Mouse (Mus musculus) activated CD4-positive, CD25-positive, alpha-beta regulatory T cell (primary cell): ENCODE results near the gene Spred3. TPM values are rescaled to one million over a fixed set of nuclear protein-coding genes. Genes with fewer than 3 reads are reported as not detected.

ENCODE experiments used
- polyA plus RNA-seq, 2 experiments: library from polyadenylated mRNA; unstranded; fragments of 100-300 nt; shearing (Covaris generic); gene quantifications; one replicate each; pipeline ENCODE4 v1.2.1; 2017

Gene Spred3
- polyA plus RNA-seq, result under 1 TPM in 1 of 2 experiments, not detected in 1; 0.29 TPM

GRCm38 (mm10) chr7:29170066-29170754 lies at the start of gene Spred3, which contains the start of gene Ggn:
Gene Spred3 (minus strand): TSS chr7:29170411.
Gene Ggn (plus strand): TSS chr7:29170210.

GRCm38 (mm10) chr7:29213675-29214082 lies 43.5 kb upstream of the Spred3 start, which contains the start of gene Catsperg1:
Gene Catsperg1 (minus strand): TSS chr7:29214035.

GRCm38 (mm10) chr7:29180077-29180853 lies 10.1 kb upstream of the Spred3 start, which contains the start of gene Psmd8:
Gene Psmd8 (minus strand): TSS chr7:29180701.

DNA sequence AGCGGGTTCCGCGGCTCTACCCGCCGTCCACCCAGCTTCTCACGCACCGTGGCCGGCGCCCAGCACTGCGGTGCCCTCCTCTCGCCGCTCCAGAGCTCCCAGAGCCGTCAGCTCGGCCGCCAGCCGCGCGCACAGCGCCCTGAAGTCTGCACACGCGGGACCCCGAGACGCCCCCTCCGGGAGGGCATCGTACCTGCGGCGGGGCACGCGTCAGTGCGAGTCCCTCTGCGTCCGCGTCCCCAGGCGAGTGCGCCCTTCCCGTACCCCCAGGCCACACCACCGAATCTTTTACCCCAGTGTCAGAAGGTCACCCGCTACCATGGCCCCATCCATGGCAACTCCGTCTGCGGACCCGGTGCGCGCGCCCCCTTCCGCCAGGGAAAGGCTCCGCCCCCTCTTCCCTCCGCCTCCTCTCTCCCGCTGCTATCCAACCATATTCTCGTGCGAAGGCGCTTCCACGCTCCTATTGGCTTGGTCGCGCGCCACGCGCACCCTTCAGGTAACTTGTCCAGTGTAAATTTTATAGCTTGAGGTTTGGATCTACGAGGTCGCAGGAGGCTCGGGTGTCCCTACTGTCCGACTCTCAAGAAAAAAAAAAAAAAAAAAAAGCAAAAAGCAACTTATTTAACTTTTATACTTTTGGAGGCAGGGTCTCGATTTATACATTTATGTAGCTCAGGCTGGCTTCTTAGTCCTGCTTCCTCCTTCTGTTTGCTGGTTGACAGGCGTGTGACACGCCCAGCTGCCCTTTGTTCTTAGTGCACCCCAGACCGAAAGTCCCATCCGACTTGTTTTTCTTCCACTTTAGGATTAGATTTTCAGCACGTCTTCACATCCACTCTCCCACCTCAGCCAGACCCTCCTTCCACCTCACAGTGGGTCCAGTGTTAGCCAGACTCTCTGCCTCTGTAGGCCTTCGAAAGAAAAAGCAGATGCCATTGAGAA lies 14.1 kb downstream of the Spred3 start, which contains the start of gene Fam98c:
TSS of gene Fam98c (minus strand) at position 397 of the 945 bp plus-strand sequence.

GRCm38 (mm10) chr7:29134693-29135386 lies 35.4 kb downstream of the Spred3 start, which contains the start of gene Rasgrp4:
Gene Rasgrp4 (plus strand): TSS chr7:29134851.

DNA sequence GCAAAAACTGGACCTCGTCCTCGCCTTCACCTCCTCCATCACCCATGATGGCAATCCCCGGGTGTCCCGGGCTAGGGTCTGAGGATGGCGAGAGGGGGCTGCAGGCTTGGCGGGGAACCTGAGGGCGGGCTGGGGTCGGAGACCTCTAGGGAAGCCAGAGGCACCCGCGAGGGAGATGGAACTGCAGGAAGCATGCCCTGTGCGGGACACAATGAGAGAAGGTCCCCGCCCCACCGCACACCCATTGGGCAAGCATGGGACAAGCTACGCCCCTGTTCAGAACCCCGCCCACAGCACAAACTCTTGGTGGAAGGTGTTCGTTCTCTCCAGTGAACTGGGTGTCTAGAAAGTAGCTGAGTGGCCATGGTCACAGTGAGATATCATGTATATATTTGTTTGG lies 45.2 kb downstream of the Spred3 start, which contains the start of gene Ryr1:
TSS of gene Ryr1 (minus strand) at position 210 of the 400 bp plus-strand sequence.

Other genes starting within 250 kb of the Spred3 start
- 100 to 1,000 TPM; 157 to 274 TPM for gene Actn4, start 208.1 kb downstream of the Spred3 start, polyA plus RNA-seq
- 100 to 1,000 TPM; 357 to 451 TPM for gene Eif3k, start 188.5 kb downstream of the Spred3 start, polyA plus RNA-seq
- 100 to 1,000 TPM; 152 to 176 TPM for gene Map4k1, start 188.4 kb downstream of the Spred3 start, polyA plus RNA-seq
- under 1 TPM; 0.16 to 0.95 TPM for gene Ryr1, start 45.2 kb downstream of the Spred3 start, polyA plus RNA-seq
- gene Rasgrp4, start 35.6 kb downstream of the Spred3 start, polyA plus RNA-seq, result 1 to 10 TPM in 1 of 2 experiments, under 1 TPM in 1; 0.59 to 2.7 TPM
- gene Fam98c, start 14.2 kb downstream of the Spred3 start, polyA plus RNA-seq, result 10 to 100 TPM; 63.1 to 73.0 TPM
- gene Ggn, start 201 bp downstream of the Spred3 start, polyA plus RNA-seq, result under 1 TPM; 0.11 to 0.24 TPM
- 100 to 1,000 TPM; 281 to 290 TPM for gene Psmd8, start 10.3 kb upstream of the Spred3 start, polyA plus RNA-seq
- gene Catsperg1, start 43.6 kb upstream of the Spred3 start, polyA plus RNA-seq, result 1 to 10 TPM; 1.1 to 1.2 TPM
- gene Kcnk6, start 62.1 kb upstream of the Spred3 start, polyA plus RNA-seq, result 1 to 10 TPM; 2.2 to 5.9 TPM
- 10 to 100 TPM; 39.8 to 47.0 TPM for gene Yif1b, start 67.9 kb upstream of the Spred3 start, polyA plus RNA-seq
- 1 to 10 TPM; 1.9 to 5.8 TPM for gene 2200002D01Rik, start 78.1 kb upstream of the Spred3 start, polyA plus RNA-seq
- gene Spint2, start 111.5 kb upstream of the Spred3 start, polyA plus RNA-seq, result 100 to 1,000 TPM; 184 to 192 TPM
- under 1 TPM in 1 of 2 experiments, not detected in 1; 0.57 TPM for gene Ppp1r14a, start 118.9 kb upstream of the Spred3 start, polyA plus RNA-seq
- not detected for gene Dpf1, start 133.5 kb upstream of the Spred3 start, polyA plus RNA-seq